Mouse (Mus musculus) ovary, postnatal 36 days (tissue): Measurements from ENCODE around the gene Zfp69.

Experiments used
- DNase-seq: peaks from one replicate; pipeline ENCODE4 v3.0.0; 2022; ENCODE audit warnings: low spot score, mixed read lengths

The Zfp69 gene

GRCm38 (mm10) chr4:120951428-120951973 lies at the start of gene Zfp69:
Zfp69 (minus strand) TSS chr4:120951699.
- DNase-seq: peak; percentile 92

- DNase-seq: no peak
Observed at GRCm38 (mm10) chr4:121001042-121001441, 49.5 kb upstream of the Zfp69 start.

- no peak for DNase-seq
Observed at GRCm38 (mm10) chr4:120995911-120996310, 44.4 kb upstream of the Zfp69 start.

- no peak for DNase-seq
Observed at GRCm38 (mm10) chr4:120993025-120993424, 41.5 kb upstream of the Zfp69 start.

- no peak for DNase-seq
Observed at GRCm38 (mm10) chr4:120992284-120992683, 40.8 kb upstream of the Zfp69 start.

GRCm38 (mm10) chr4:120987319-120987718 lies 35.8 kb upstream of the Zfp69 start:
- no peak for DNase-seq

GRCm38 (mm10) chr4:120986446-120986845 lies 34.9 kb upstream of the Zfp69 start:
- peak; percentile 18 for DNase-seq

- no peak for DNase-seq
Observed at GRCm38 (mm10) chr4:120978221-120978620, 26.7 kb upstream of the Zfp69 start.

GRCm38 (mm10) chr4:120975428-120975734 lies 23.9 kb upstream of the Zfp69 start:
- DNase-seq: no peak

GRCm38 (mm10) chr4:120974711-120975427 lies 23.4 kb upstream of the Zfp69 start:
- DNase-seq: no peak

- no peak for DNase-seq
Observed at GRCm38 (mm10) chr4:120971842-120972241, 20.3 kb upstream of the Zfp69 start.

- peak; percentile 25 for DNase-seq
Observed at GRCm38 (mm10) chr4:120969382-120970146, 18.1 kb upstream of the Zfp69 start.

- no peak for DNase-seq
Observed at GRCm38 (mm10) chr4:120968486-120968885, 17.0 kb upstream of the Zfp69 start.

GRCm38 (mm10) chr4:120955586-120955985 lies 4.1 kb upstream of the Zfp69 start:
- no peak for DNase-seq

GRCm38 (mm10) chr4:120953667-120954066 lies 2.2 kb upstream of the Zfp69 start:
- no peak for DNase-seq

- no peak for DNase-seq
Observed at GRCm38 (mm10) chr4:120953038-120953437, 1.5 kb upstream of the Zfp69 start.

- DNase-seq: no peak
Observed at GRCm38 (mm10) chr4:120952163-120952562, 664 bp upstream of the Zfp69 start.

- DNase-seq: no peak
Observed at GRCm38 (mm10) chr4:120950763-120951427, 604 bp downstream of the Zfp69 start.

GRCm38 (mm10) chr4:120948938-120949337 lies 2.6 kb downstream of the Zfp69 start:
- DNase-seq: no peak

GRCm38 (mm10) chr4:120935006-120935405 lies 16.5 kb downstream of the Zfp69 start:
- no peak for DNase-seq

GRCm38 (mm10) chr4:120930736-120931135 lies 20.8 kb downstream of the Zfp69 start:
- DNase-seq: no peak

GRCm38 (mm10) chr4:120928686-120929085 lies 22.8 kb downstream of the Zfp69 start:
- DNase-seq: no peak

GRCm38 (mm10) chr4:120925386-120925785 lies 26.1 kb downstream of the Zfp69 start:
- peak; percentile 19 for DNase-seq
